Mouse (Mus musculus): ENCODE measurements at regions not wholly inside any gene's neighbourhood (a gene's known extent, or its start where the extent isn't known, plus 50 kb on each side); places are given as distances from the start of the nearest gene placed in this dataset.

DNA sequence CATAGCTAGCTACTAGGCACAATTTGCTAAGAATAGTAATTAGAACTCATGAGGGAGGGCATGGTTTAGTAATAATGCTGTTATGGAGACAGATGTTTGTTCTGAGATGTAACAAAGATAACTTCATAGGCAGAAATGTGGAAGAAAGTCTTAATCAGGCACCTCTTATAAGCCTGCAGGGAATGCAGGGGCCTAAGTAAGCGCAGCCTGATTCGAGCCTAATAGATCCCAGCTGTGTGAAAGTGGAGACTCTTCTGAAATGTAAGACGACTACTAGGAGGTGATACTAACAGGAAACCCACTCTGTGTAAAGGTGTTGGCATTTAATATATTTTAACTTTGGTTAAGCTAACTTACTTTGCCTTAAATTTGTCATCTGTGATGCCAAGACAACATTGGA is 187.7 kb downstream of the Ankrd16 start:
- no peaks in the 10 kb centered on the region for H3K4me1 ChIP-seq (ENCODE audit: control insufficient read depth, insufficient read depth, low read length)
- TF ChIP-seq POLR2A (IDR thresholded peaks at IDR 0.05; ENCODE audit: borderline replicate concordance, low read depth, low read length) = no peak
- TF ChIP-seq CTCF (IDR thresholded peaks at IDR 0.05; ENCODE audit: low read depth, low read length) = no peak

DNA sequence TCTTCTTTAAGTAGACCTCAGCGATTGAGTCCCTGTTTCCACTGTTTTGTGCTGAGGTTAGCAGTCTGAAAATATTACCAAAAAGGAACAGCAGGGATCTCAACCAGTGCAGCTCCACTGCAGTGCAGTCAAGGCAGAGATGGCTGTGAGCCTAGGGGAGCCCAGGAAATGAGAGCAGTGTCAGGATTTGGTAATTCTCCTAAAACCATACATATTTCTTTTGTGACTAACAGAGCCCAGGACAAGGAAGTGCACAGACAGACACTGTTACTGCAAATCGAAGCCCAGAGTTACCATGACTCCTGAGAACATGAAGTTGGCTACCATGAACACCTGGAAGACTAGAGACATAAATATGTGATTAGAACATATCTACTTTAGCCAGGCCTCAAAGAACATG is 189.3 kb downstream of the Ankrd16 start:
- Histone ChIP-seq H3K4me1 (ENCODE audit: control insufficient read depth, insufficient read depth, low read length) (no peaks in the 10 kb centered on the region), H3K4me3 (ENCODE audit: insufficient read depth, low read length) (no peak overlapping the region), H3K27ac (ENCODE audit: insufficient read depth, low read depth, low read length) (no peak overlapping the region)
- TF ChIP-seq CTCF (IDR thresholded peaks at IDR 0.05; ENCODE audit: low read depth, low read length) = no peak
- TF ChIP-seq POLR2A (IDR thresholded peaks at IDR 0.05; ENCODE audit: borderline replicate concordance, low read depth, low read length) = no peak

More for the DNA sequence above, 187.7 kb downstream of the Ankrd16 start:
- H3K27ac ChIP-seq (ENCODE audit: insufficient read depth, low read depth, low read length) = no peak overlapping the region
- H3K4me3 ChIP-seq (ENCODE audit: insufficient read depth, low read length) = no peak overlapping the region

DNA sequence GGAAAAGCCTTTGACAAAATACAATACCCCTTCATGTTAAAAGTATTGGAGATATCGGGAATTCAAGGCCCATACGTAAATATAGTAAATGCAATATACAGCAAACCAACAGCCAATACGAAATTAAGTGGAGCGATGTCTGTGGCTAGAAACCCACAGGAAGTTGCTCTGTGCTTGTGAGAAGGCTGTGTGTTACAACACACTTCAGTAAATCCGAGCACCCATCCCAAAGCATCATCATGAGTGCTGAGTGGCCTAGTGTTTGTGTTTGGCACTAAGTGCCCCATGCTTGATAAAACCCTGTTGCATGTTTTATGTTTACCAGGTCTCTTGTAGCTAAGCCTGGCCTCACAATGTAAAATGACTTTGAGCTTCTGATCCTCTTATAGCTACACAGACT is 194.3 kb downstream of the Ankrd16 start:
- Histone ChIP-seq H3K4me1 (ENCODE audit: control insufficient read depth, insufficient read depth, low read length) (no peaks in the 10 kb centered on the region), H3K27ac (ENCODE audit: insufficient read depth, low read depth, low read length) (no peak overlapping the region), H3K4me3 (ENCODE audit: insufficient read depth, low read length) (no peak overlapping the region)
- TF ChIP-seq CTCF (IDR thresholded peaks at IDR 0.05; ENCODE audit: low read depth, low read length) = no peak
- TF ChIP-seq POLR2A (IDR thresholded peaks at IDR 0.05; ENCODE audit: borderline replicate concordance, low read depth, low read length) = no peak

DNA sequence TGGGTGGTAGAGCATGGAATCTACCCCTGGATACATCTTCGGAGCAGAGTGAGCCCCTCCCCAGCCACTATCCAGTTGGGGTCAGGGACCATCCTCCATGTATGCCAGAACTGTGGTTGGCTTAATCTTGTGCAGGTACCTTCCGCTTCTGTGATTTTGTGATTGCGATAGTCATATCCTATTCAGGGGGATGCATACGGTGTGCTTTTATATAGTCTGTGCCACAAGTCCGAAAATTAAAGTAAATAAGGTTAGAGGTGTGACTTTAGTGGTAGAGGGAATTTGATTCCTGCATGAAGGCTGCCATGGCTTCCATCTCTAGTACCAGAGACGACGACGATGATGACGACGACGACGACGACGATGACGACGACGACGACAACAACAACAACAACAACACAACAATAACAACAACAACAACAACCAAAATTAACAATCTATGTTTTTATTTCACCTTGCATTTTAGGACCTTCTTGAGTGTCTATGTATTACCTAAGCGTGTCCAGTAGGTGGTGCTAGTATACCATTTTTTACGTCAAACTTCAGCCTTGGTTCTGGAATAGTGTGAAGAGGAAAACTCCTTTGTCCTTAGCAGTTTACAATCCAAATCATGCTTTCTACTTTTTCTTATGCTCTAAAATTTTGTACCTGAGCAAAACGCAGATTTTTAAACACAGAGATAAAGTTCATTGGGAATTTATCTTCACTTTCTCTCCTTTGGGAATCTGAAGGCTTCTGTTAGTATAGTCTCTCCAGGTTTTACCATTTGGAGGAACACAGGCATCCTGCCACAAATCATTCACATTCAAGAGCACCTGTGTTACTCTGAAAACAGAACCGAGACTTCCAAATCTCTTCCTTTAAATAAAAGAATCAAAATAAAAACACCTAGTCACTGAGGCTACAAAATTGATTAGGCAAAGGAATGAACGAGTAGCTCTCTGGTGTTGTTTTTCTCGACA is 224.5 kb downstream of the Ankrd16 start:
- Histone ChIP-seq H3K4me3 (ENCODE audit: insufficient read depth, low read length) (no peak overlapping the region), H3K4me1 (ENCODE audit: control insufficient read depth, insufficient read depth, low read length) (no peaks in the 10 kb centered on the region), H3K27ac (ENCODE audit: insufficient read depth, low read depth, low read length) (no peak overlapping the region)
- TF ChIP-seq CTCF (IDR thresholded peaks at IDR 0.05; ENCODE audit: low read depth, low read length) (no peak), POLR2A (IDR thresholded peaks at IDR 0.05; ENCODE audit: borderline replicate concordance, low read depth, low read length) (no peak)

DNA sequence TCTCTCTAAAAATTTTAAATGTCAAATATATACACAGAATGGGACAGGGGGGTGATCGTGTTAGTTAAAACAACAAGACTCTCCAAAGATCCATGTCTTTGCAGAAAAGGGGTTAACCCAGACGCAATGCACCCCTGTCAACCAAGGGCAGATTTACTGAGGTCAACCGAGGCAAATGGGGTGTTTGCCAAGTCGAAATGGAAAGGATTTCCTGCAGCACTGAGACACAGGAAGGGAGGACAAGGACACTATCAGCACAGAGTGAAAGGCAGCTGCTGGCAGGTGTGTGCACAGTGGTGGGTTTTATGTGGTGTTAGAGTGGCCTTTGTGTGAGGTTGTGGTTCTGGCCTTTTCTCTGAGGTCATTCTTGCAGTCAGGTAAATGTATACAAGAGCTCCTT is 226.7 kb downstream of the Ankrd16 start:
- TF ChIP-seq POLR2A (IDR thresholded peaks at IDR 0.05; ENCODE audit: borderline replicate concordance, low read depth, low read length) (no peak), CTCF (IDR thresholded peaks at IDR 0.05; ENCODE audit: low read depth, low read length) (no peak)
- H3K4me3 ChIP-seq (ENCODE audit: insufficient read depth, low read length) = no peak overlapping the region
- H3K4me1 ChIP-seq (ENCODE audit: control insufficient read depth, insufficient read depth, low read length) = no peaks in the 10 kb centered on the region
- H3K27ac ChIP-seq (ENCODE audit: insufficient read depth, low read depth, low read length) = no peak overlapping the region

DNA sequence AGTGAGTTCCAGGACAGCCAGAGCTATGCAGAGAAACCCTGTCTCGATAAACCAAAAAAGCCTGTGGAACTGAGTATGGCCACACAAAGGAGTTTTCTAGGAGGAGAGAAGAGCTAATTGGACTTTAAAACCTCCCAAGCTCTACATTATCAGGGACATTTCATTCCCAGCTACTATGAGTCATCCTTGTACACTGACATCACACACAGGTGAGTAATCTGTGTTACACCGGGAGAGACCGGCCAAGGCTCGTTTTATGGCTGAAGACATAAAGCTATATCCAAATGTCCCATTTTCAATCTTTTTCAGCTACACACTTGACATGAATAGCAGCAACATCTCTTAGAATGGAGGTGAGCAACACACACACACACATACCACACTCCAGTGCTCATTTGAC is 229.5 kb downstream of the Ankrd16 start:
- Histone ChIP-seq H3K4me1 (ENCODE audit: control insufficient read depth, insufficient read depth, low read length) (no peaks in the 10 kb centered on the region), H3K27ac (ENCODE audit: insufficient read depth, low read depth, low read length) (no peak overlapping the region), H3K4me3 (ENCODE audit: insufficient read depth, low read length) (no peak overlapping the region)
- TF ChIP-seq POLR2A (IDR thresholded peaks at IDR 0.05; ENCODE audit: borderline replicate concordance, low read depth, low read length) (no peak), CTCF (IDR thresholded peaks at IDR 0.05; ENCODE audit: low read depth, low read length) (no peak)

DNA sequence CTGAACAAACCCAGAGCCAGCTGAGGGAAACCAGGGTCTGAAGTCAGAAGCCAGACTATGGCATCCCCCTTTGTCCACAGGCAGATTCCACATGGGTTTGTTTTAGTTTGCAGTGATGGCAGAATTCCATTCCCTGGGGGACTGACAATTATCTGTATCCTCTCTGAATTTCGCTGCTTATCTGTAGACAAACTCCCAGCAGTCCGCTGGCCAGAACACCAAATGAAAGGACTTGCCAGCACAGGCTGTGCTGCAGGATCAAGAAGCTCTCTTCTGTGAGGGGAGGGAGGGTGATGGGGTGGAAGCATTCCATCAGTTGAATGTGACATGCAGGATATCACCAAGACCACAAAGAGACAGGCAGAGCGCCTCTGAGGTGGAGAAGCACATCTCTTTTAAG is 233.8 kb downstream of the Ankrd16 start:
- no peaks in the 10 kb centered on the region for H3K4me1 ChIP-seq (ENCODE audit: control insufficient read depth, insufficient read depth, low read length)
- H3K27ac ChIP-seq (ENCODE audit: insufficient read depth, low read depth, low read length) = no peak overlapping the region
- no peak overlapping the region for H3K4me3 ChIP-seq (ENCODE audit: insufficient read depth, low read length)
- TF ChIP-seq POLR2A (IDR thresholded peaks at IDR 0.05; ENCODE audit: borderline replicate concordance, low read depth, low read length) = no peak
- no peak for TF ChIP-seq CTCF (IDR thresholded peaks at IDR 0.05; ENCODE audit: low read depth, low read length)

DNA sequence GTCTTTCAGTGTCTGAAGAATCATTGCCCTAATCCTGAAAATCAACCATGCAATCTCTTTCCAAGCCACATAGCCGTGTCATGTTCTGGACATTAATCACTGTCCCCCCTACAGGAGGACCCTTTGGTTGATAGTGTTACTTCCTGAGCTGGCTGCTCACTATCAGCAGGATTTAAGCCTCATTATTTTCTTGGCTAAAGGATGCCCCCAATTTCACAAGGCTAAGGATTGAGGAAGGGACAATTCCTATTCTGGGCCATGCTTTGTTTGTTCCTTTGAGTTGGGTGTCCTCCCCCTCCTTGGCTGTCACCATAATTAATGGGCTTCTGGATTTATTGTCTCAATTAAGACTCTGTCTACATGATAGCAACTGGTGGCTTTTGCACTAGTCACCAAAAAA is 241.9 kb downstream of the Ankrd16 start:
- peaks cover 16% of the 10 kb centered on the region for H3K4me1 ChIP-seq (ENCODE audit: control insufficient read depth, insufficient read depth, low read length)
- no peak overlapping the region for H3K4me3 ChIP-seq (ENCODE audit: insufficient read depth, low read length)
- H3K27ac ChIP-seq (ENCODE audit: insufficient read depth, low read depth, low read length) = no peak overlapping the region
- no peak for TF ChIP-seq POLR2A (IDR thresholded peaks at IDR 0.05; ENCODE audit: borderline replicate concordance, low read depth, low read length)
- TF ChIP-seq CTCF (IDR thresholded peaks at IDR 0.05; ENCODE audit: low read depth, low read length) = no peak

DNA sequence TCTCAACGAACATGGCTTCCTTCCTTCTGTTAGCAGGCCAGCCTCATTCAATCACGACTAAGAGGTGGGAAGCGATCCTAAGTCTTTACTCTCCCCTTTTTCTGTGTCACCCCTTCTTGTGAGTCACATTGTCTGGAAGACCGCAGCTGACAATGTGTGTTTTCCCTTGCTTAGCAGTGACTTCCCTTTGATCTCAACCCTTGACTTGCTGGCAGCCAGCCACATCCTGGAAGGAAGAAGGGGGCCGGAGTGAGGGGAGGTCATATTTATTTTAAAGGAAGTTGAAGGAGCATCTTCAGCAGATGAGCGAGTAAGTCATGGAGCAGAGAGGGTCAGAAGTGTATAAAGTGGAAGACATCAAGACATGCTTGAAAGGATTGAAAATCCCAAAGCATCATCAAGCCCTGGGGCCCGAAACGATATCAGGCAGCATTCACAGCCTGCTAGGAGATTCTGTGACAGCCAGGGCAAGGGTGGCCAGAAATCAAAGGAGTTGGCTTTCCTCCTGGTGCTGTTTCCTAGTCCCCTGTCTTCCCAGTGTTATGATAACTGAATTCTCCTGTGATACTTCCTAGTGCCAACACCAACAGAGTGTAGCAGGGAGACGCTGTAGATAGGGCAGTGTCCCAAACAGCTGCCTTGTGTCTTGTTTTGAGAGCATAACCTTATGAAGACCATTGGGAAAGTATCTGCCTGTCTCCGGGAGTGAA is 245.9 kb downstream of the Ankrd16 start:
- TF ChIP-seq POLR2A (IDR thresholded peaks at IDR 0.05; ENCODE audit: borderline replicate concordance, low read depth, low read length) (no peak), CTCF (IDR thresholded peaks at IDR 0.05; ENCODE audit: low read depth, low read length) (no peak)
- Histone ChIP-seq H3K27ac (ENCODE audit: insufficient read depth, low read depth, low read length) (peak overlapping the region; percentile 64), H3K4me3 (ENCODE audit: insufficient read depth, low read length) (no peak overlapping the region), H3K4me1 (ENCODE audit: control insufficient read depth, insufficient read depth, low read length) (peaks cover 16% of the 10 kb centered on the region)

DNA sequence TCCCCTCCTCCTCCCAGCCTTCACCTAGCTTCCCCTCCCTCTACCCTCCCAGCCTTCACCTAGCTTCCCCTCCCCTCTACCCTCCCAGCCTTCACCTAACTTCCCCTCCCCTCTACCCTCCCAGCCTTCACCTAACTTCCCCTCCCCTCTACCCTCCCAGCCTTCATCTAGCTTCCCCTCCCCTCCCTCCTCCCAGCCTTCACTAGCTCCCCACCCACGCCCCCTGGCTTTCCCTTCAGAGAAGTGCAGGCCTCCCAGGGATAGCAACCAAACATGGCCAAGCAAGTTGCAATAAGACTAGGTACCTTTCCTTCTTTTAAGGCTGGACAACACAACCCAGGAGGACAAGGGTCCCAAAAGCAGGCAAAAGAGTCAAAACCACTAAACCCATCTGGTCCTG is 248.5 kb downstream of the Ankrd16 start:
- Histone ChIP-seq H3K27ac (ENCODE audit: insufficient read depth, low read depth, low read length) (no peak overlapping the region), H3K4me1 (ENCODE audit: control insufficient read depth, insufficient read depth, low read length) (peaks cover 16% of the 10 kb centered on the region), H3K4me3 (ENCODE audit: insufficient read depth, low read length) (no peak overlapping the region)
- no peak for TF ChIP-seq CTCF (IDR thresholded peaks at IDR 0.05; ENCODE audit: low read depth, low read length)
- TF ChIP-seq POLR2A (IDR thresholded peaks at IDR 0.05; ENCODE audit: borderline replicate concordance, low read depth, low read length) = no peak
